Mouse (Mus musculus): ENCODE results near the gene Hand1. TPM values are rescaled to one million over a fixed set of nuclear protein-coding genes. Genes with fewer than 3 reads are reported as not detected.

Hand1 gene
- polyA plus RNA-seq (2014; fragmentation: Nextera tagmentation; extraction: Ambion mirVana) = 2.6 and 3.0 TPM in 2 replicates

- Histone ChIP-seq H3K27ac (replicated peaks; ENCODE audit: low read depth, low read length) (no peak within 1 kb of the TSS), H3K36me3 (ENCODE audit: control insufficient read depth, insufficient read depth, low read length) (no peaks in the 10 kb centered on the region), H3K9me3 (ENCODE audit: control insufficient read depth, low read length) (no peaks in the 10 kb centered on the region), H3K4me1 (ENCODE audit: control insufficient read depth, insufficient read depth, low read length) (peaks cover 38% of the 10 kb centered on the region), H3K4me3 (ENCODE audit: low read depth, low read length) (peak within 1 kb of the TSS; percentile 21), H3K9ac (ENCODE audit: low read length) (0 out of 2 replicates have a peak within 1 kb of the TSS, but pooled peaks have one; percentile 23), H3K4me2 (ENCODE audit: low read depth, severe bottlenecking) (peak within 1 kb of the TSS; percentile 37), H3K27me3 (ENCODE audit: control insufficient read depth, insufficient read depth, low read length) (peaks cover 90% of the 10 kb centered on the region)
- 2% methylated on average over 23 of the region's 23 CpGs for WGBS
- DNase-seq (ENCODE audit: low spot score) = peak; percentile 60
- ATAC-seq (ENCODE audit: insufficient number of reproducible peaks, low FRiP score, low TSS enrichment, low read depth) = no peak
Measured at GRCm38 (mm10) chr11:57832552-57833201, at the start of gene Hand1. TSS of gene Hand1 (minus strand) at chr11:57832818.

GRCm38 (mm10) chr11:57876157-57876556 lies 43.5 kb upstream of the Hand1 start:
- 84% methylated on average over 2 of the region's 2 CpGs for WGBS
- no peaks in the 10 kb centered on the region for H3K36me3 ChIP-seq (ENCODE audit: control insufficient read depth, insufficient read depth, low read length)
- H3K27ac ChIP-seq (replicated peaks; ENCODE audit: low read depth, low read length) = no peak overlapping the region
- no peaks in the 10 kb centered on the region for H3K4me1 ChIP-seq (ENCODE audit: control insufficient read depth, insufficient read depth, low read length)
- H3K27me3 ChIP-seq (ENCODE audit: control insufficient read depth, insufficient read depth, low read length) = no peaks in the 10 kb centered on the region
- H3K4me2 ChIP-seq (ENCODE audit: low read depth, severe bottlenecking) = no peak overlapping the region
- H3K9ac ChIP-seq (ENCODE audit: low read length) = no peak overlapping the region
- H3K4me3 ChIP-seq (ENCODE audit: low read depth, low read length) = no peak overlapping the region
- DNase-seq (ENCODE audit: low spot score) (no peak), ATAC-seq (ENCODE audit: insufficient number of reproducible peaks, low FRiP score, low TSS enrichment, low read depth) (no peak)
- no peaks in the 10 kb centered on the region for H3K9me3 ChIP-seq (ENCODE audit: control insufficient read depth, low read length)

DNA sequence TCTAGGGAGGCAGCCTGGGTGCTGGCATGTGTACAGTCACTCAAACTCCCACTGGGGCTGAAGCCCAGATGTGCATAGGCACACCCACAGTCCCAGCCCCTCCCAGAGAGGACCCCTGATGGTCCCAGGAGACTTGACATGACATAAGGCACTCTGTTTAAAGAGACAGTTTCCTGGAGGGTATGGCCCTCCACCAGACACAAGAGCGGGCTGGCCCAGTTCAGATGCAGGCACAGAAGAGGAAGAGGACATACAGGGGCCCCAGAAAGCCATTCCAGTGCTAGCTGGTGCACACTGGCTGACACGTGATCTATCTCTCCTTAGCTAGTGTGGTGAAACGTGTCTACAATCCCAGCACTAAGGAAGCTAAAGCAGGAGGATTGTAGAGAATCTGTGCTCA lies 40.4 kb upstream of the Hand1 start:
- Histone ChIP-seq H3K4me1 (ENCODE audit: control insufficient read depth, insufficient read depth, low read length) (no peaks in the 10 kb centered on the region), H3K27ac (replicated peaks; ENCODE audit: low read depth, low read length) (no peak overlapping the region), H3K27me3 (ENCODE audit: control insufficient read depth, insufficient read depth, low read length) (no peaks in the 10 kb centered on the region), H3K36me3 (ENCODE audit: control insufficient read depth, insufficient read depth, low read length) (no peaks in the 10 kb centered on the region), H3K9me3 (ENCODE audit: control insufficient read depth, low read length) (no peaks in the 10 kb centered on the region), H3K4me3 (ENCODE audit: low read depth, low read length) (no peak overlapping the region), H3K9ac (ENCODE audit: low read length) (no peak overlapping the region), H3K4me2 (ENCODE audit: low read depth, severe bottlenecking) (no peak overlapping the region)
- DNase-seq (ENCODE audit: low spot score) = no peak
- 59% methylated on average over 3 of the region's 3 CpGs for WGBS
- ATAC-seq (ENCODE audit: insufficient number of reproducible peaks, low FRiP score, low TSS enrichment, low read depth) = no peak

- Histone ChIP-seq H3K4me2 (ENCODE audit: low read depth, severe bottlenecking) (no peak overlapping the region), H3K27me3 (ENCODE audit: control insufficient read depth, insufficient read depth, low read length) (no peaks in the 10 kb centered on the region), H3K4me3 (ENCODE audit: low read depth, low read length) (no peak overlapping the region), H3K9ac (ENCODE audit: low read length) (no peak overlapping the region), H3K27ac (replicated peaks; ENCODE audit: low read depth, low read length) (no peak overlapping the region), H3K4me1 (ENCODE audit: control insufficient read depth, insufficient read depth, low read length) (no peaks in the 10 kb centered on the region), H3K9me3 (ENCODE audit: control insufficient read depth, low read length) (no peaks in the 10 kb centered on the region), H3K36me3 (ENCODE audit: control insufficient read depth, insufficient read depth, low read length) (no peaks in the 10 kb centered on the region)
- ATAC-seq (ENCODE audit: insufficient number of reproducible peaks, low FRiP score, low TSS enrichment, low read depth) (no peak), DNase-seq (ENCODE audit: low spot score) (peak; percentile 46)
- 44% methylated on average over 9 of the region's 9 CpGs for WGBS
Measured at GRCm38 (mm10) chr11:57868753-57869460, 36.3 kb upstream of the Hand1 start.

DNA sequence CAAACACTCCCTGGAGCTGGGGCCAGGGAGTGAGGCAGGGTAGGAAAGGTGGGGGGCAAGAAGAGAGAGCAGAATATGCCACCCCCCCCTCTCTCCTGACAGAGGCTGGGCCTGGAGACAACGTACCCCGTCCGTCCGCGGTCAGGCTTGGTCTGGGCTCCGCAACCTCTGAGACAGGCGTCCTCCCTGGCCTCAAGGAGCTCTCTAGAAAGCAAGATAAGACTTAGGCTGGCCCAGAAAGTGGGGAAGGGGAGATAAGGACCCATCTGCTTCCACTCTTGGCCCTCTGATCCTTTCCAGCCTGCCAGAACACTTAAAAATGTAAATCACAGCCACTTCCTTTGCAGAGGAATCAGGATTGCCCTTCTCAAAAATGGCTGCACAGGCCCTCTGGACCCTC lies 33.8 kb upstream of the Hand1 start:
- Histone ChIP-seq H3K27ac (replicated peaks; ENCODE audit: low read depth, low read length) (no peak overlapping the region), H3K9ac (ENCODE audit: low read length) (no peak overlapping the region), H3K36me3 (ENCODE audit: control insufficient read depth, insufficient read depth, low read length) (no peaks in the 10 kb centered on the region), H3K9me3 (ENCODE audit: control insufficient read depth, low read length) (no peaks in the 10 kb centered on the region), H3K4me2 (ENCODE audit: low read depth, severe bottlenecking) (no peak overlapping the region), H3K4me1 (ENCODE audit: control insufficient read depth, insufficient read depth, low read length) (no peaks in the 10 kb centered on the region), H3K27me3 (ENCODE audit: control insufficient read depth, insufficient read depth, low read length) (no peaks in the 10 kb centered on the region), H3K4me3 (ENCODE audit: low read depth, low read length) (no peak overlapping the region)
- no peak for ATAC-seq (ENCODE audit: insufficient number of reproducible peaks, low FRiP score, low TSS enrichment, low read depth)
- 19% methylated on average over 7 of the region's 7 CpGs for WGBS
- no peak for DNase-seq (ENCODE audit: low spot score)

GRCm38 (mm10) chr11:57864577-57864976 lies 32.0 kb upstream of the Hand1 start:
- no peak for DNase-seq (ENCODE audit: low spot score)
- no peak overlapping the region for H3K4me3 ChIP-seq (ENCODE audit: low read depth, low read length)
- no peaks in the 10 kb centered on the region for H3K9me3 ChIP-seq (ENCODE audit: control insufficient read depth, low read length)
- no peak for ATAC-seq (ENCODE audit: insufficient number of reproducible peaks, low FRiP score, low TSS enrichment, low read depth)
- no peak overlapping the region for H3K9ac ChIP-seq (ENCODE audit: low read length)
- no peaks in the 10 kb centered on the region for H3K4me1 ChIP-seq (ENCODE audit: control insufficient read depth, insufficient read depth, low read length)
- no peaks in the 10 kb centered on the region for H3K36me3 ChIP-seq (ENCODE audit: control insufficient read depth, insufficient read depth, low read length)
- H3K27me3 ChIP-seq (ENCODE audit: control insufficient read depth, insufficient read depth, low read length) = no peaks in the 10 kb centered on the region
- 16% methylated on average over 8 of the region's 8 CpGs for WGBS
- H3K27ac ChIP-seq (replicated peaks; ENCODE audit: low read depth, low read length) = no peak overlapping the region
- no peak overlapping the region for H3K4me2 ChIP-seq (ENCODE audit: low read depth, severe bottlenecking)

- H3K4me1 ChIP-seq (ENCODE audit: control insufficient read depth, insufficient read depth, low read length) = 0 out of 2 replicates have a peak, but pooled peaks cover 2% of the 10 kb centered on the region
- WGBS = 91% methylated on average over 7 of the region's 7 CpGs
- H3K27ac ChIP-seq (replicated peaks; ENCODE audit: low read depth, low read length) = no peak overlapping the region
- H3K27me3 ChIP-seq (ENCODE audit: control insufficient read depth, insufficient read depth, low read length) = no peaks in the 10 kb centered on the region
- H3K4me3 ChIP-seq (ENCODE audit: low read depth, low read length) = no peak overlapping the region
- no peak for ATAC-seq (ENCODE audit: insufficient number of reproducible peaks, low FRiP score, low TSS enrichment, low read depth)
- H3K36me3 ChIP-seq (ENCODE audit: control insufficient read depth, insufficient read depth, low read length) = no peaks in the 10 kb centered on the region
- no peak overlapping the region for H3K4me2 ChIP-seq (ENCODE audit: low read depth, severe bottlenecking)
- H3K9me3 ChIP-seq (ENCODE audit: control insufficient read depth, low read length) = no peaks in the 10 kb centered on the region
- DNase-seq (ENCODE audit: low spot score) = no peak
- no peak overlapping the region for H3K9ac ChIP-seq (ENCODE audit: low read length)
Measured at GRCm38 (mm10) chr11:57862088-57862487, 29.5 kb upstream of the Hand1 start.

DNA sequence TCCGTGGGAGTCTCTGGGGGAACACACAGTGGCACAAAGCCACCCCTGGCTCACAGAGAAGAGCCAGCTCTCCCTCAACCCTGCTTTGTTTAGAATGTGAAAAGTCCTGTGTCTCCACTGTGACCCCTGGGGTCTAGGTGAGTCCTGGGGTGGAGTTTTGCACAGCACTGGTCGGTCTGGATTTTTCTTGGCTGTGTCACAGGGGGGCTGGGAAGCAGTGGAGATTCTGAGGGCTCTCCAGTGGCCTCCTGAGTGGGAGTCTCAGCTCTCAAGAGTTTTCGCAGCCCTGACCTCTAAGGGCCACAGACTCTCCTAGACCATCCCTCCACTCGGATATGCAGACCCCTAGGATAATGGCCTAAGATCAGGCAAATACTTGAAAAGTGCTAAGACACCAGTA lies 25.1 kb upstream of the Hand1 start:
- no peak overlapping the region for H3K27ac ChIP-seq (replicated peaks; ENCODE audit: low read depth, low read length)
- H3K4me1 ChIP-seq (ENCODE audit: control insufficient read depth, insufficient read depth, low read length) = 0 out of 2 replicates have a peak, but pooled peaks cover 2% of the 10 kb centered on the region
- H3K4me3 ChIP-seq (ENCODE audit: low read depth, low read length) = no peak overlapping the region
- H3K9ac ChIP-seq (ENCODE audit: low read length) = no peak overlapping the region
- no peaks in the 10 kb centered on the region for H3K36me3 ChIP-seq (ENCODE audit: control insufficient read depth, insufficient read depth, low read length)
- 56% methylated on average over 4 of the region's 4 CpGs for WGBS
- ATAC-seq (ENCODE audit: insufficient number of reproducible peaks, low FRiP score, low TSS enrichment, low read depth) (no peak), DNase-seq (ENCODE audit: low spot score) (no peak)
- H3K9me3 ChIP-seq (ENCODE audit: control insufficient read depth, low read length) = no peaks in the 10 kb centered on the region
- no peaks in the 10 kb centered on the region for H3K27me3 ChIP-seq (ENCODE audit: control insufficient read depth, insufficient read depth, low read length)
- no peak overlapping the region for H3K4me2 ChIP-seq (ENCODE audit: low read depth, severe bottlenecking)

Data from limb, embryonic 11.5 days (tissue).